Mouse (Mus musculus): ENCODE results near the gene Gsdma3.
"Not testable (repeated sequence)": the region's sequence is repeated elsewhere in the genome, so short reads cannot be mapped to it uniquely, and the experiment has no call there.

- not testable (repeated sequence) for TF ChIP-seq CTCF (IDR thresholded peaks at IDR 0.05; ENCODE audit: low read depth); EP300 (optimal IDR thresholded peaks at IDR 0.05)
Observed at GRCm38 (mm10) chr11:98680595-98680994, 54.4 kb downstream of the Gsdma3 start.
